Mouse (Mus musculus): Measurements from ENCODE around the gene Mad1l1. TPM values are rescaled to one million over a fixed set of nuclear protein-coding genes. Genes with fewer than 3 reads are reported as not detected.

Mad1l1 gene
- total RNA-seq, 2 experiments from 2014 or later = 18.9 to 19.4 TPM

Other genes starting within 250 kb of the Mad1l1 start
- gene Nudt1, start 104 bp upstream of the Mad1l1 start, total RNA-seq (2021) = 1 to 10 TPM; 5.9 to 7.2 TPM
- 10 to 100 TPM in 1 of 2 experiments, 1 to 10 TPM in 1; 9.7 to 11.2 TPM for gene Mrm2, start 10.3 kb upstream of the Mad1l1 start, total RNA-seq (2021)
- gene Snx8, start 67.7 kb upstream of the Mad1l1 start, total RNA-seq (2021) = 10 to 100 TPM; 15.7 to 18.8 TPM
- gene Eif3b, start 97.8 kb upstream of the Mad1l1 start, total RNA-seq (2021) = 100 to 1,000 TPM; 108 to 109 TPM
- gene Gm4869, start 124.1 kb upstream of the Mad1l1 start, total RNA-seq (2021) = not detected
- gene Chst12, start 184.0 kb upstream of the Mad1l1 start, total RNA-seq (2021) = 10 to 100 TPM; 19.7 to 19.8 TPM
- not detected for gene Grifin, start 243.5 kb upstream of the Mad1l1 start, total RNA-seq (2021)

Data from left cerebral cortex, postnatal 14 days (tissue).